In the genomic region with DNA sequence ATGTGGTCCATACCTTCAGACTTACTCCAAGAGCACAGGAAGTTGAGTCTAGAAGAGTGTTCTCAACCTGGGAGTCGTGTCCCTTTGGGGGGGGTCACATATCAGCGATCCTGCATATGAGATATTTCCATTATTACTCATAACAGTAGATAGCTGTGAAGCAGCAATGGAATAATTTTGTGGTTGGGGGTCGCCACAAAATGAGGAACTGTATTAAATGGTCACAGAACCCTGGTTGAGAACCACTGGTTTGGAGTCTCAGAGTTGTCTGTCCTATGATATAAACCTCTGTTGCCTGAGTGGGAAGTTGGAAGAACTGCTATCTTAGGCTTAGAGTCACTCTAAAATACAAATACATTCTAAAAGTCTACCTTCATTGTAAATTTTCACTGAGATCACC, we compare ENCODE assay signal across 18 mouse cellular contexts. TPM values are rescaled to one million over a fixed set of nuclear protein-coding genes. Genes with fewer than 3 reads are reported as not detected.
A peak's percentile ranks its signal among the peaks of the same experiment; 100 is the strongest.
DNase-seq lines count a peak whose midpoint lies in the region; ATAC-seq and TF ChIP-seq lines count a peak whose summit lies in the region.
"Had no signal": no experiment of that assay in that cellular context is flagged by ENCODE, and none has a peak within 500 bp of the region (broad histone marks: within the 10 kb centered on the region; RNA-seq: fewer than 3 reads in every experiment).

No protein-coding gene starts in this region.

- no peak for TF ChIP-seq CTCF in lung, embryonic 14.5 days (IDR thresholded peaks at IDR 0.05; ENCODE audit: low read depth)
- TF ChIP-seq CTCF in lung, adult 2 months (IDR thresholded peaks at IDR 0.05; ENCODE audit: insufficient read depth, low read length), result no peak

- no peaks in the 10 kb centered on the region for H3K36me3 ChIP-seq in hindbrain, embryonic 12.5 days
- H3K36me3 ChIP-seq in hindbrain, embryonic 10.5 days, result no peaks in the 10 kb centered on the region
- H3K36me3 ChIP-seq in lung, embryonic 14.5 days (ENCODE audit: insufficient read depth), result no peaks in the 10 kb centered on the region

- 51% methylated on average over 3 of the region's 3 CpGs for WGBS in hindbrain, embryonic 12.5 days
- 55% methylated on average over 3 of the region's 3 CpGs for WGBS in hindbrain, embryonic 10.5 days
- 46% methylated on average over 3 of the region's 3 CpGs for WGBS in lung, embryonic 14.5 days
- WGBS in lung, adult 2 months, result 42% methylated on average over 3 of the region's 3 CpGs

- no peaks in the 10 kb centered on the region for H3K27me3 ChIP-seq in hindbrain, embryonic 12.5 days
- H3K27me3 ChIP-seq in hindbrain, embryonic 10.5 days (ENCODE audit: insufficient read depth, poor library complexity, severe bottlenecking), result no peaks in the 10 kb centered on the region
- no peaks in the 10 kb centered on the region for H3K27me3 ChIP-seq in lung, embryonic 14.5 days (ENCODE audit: insufficient read depth, low read length)

- H3K4me2 ChIP-seq in hindbrain, embryonic 12.5 days (replicated peaks), result no peak overlapping the region
- H3K4me2 ChIP-seq in lung, embryonic 14.5 days, result no peak overlapping the region

- H3K4me3 ChIP-seq in hindbrain, embryonic 12.5 days, result no peak overlapping the region
- no peak overlapping the region for H3K4me3 ChIP-seq in hindbrain, embryonic 10.5 days
- H3K4me3 ChIP-seq in lung, embryonic 14.5 days (ENCODE audit: low read depth, low read length), result no peak overlapping the region
- H3K4me3 ChIP-seq in lung, adult 2 months (replicated peaks; ENCODE audit: extremely low read depth, low read depth, low read length), result no peak overlapping the region
- H3K4me3 ChIP-seq: layer of hippocampus, adult 2 months had no signal

- no peak overlapping the region for H3K27ac ChIP-seq in hindbrain, embryonic 12.5 days
- H3K27ac ChIP-seq in hindbrain, embryonic 10.5 days, result no peak overlapping the region
- H3K27ac ChIP-seq in lung, embryonic 14.5 days (ENCODE audit: low read depth), result no peak overlapping the region
- H3K27ac ChIP-seq: layer of hippocampus, adult 2 months had no signal

- peak; percentile 27; the same call in 1 of the 2 replicates for ATAC-seq in hindbrain, embryonic 12.5 days (ENCODE audit: low FRiP score)
- 0 out of 2 replicates have a peak, but pooled peaks have one; percentile 29 for ATAC-seq in lung, embryonic 14.5 days (ENCODE audit: insufficient read depth)
- ATAC-seq in megakaryocyte progenitor cell, adult 5-6 weeks (replicated peaks; ENCODE audit: poor library complexity), result peak; percentile 32; the same call in 1 of the 2 replicates
- ATAC-seq: liver, postnatal 0 days had no signal

- peaks cover 56% of the 10 kb centered on the region for H3K9me3 ChIP-seq in hindbrain, embryonic 12.5 days (replicated peaks)
- peaks cover 58% of the 10 kb centered on the region for H3K9me3 ChIP-seq in hindbrain, embryonic 10.5 days
- H3K9me3 ChIP-seq in lung, embryonic 14.5 days (ENCODE audit: low read depth, low read length), result peaks cover 22% of the 10 kb centered on the region

- no peak overlapping the region for H3K9ac ChIP-seq in hindbrain, embryonic 12.5 days
- no peak overlapping the region for H3K9ac ChIP-seq in lung, embryonic 14.5 days
- H3K9ac ChIP-seq: liver, postnatal 0 days had no signal

- TF ChIP-seq POLR2A in lung, adult 2 months (IDR thresholded peaks at IDR 0.05; ENCODE audit: borderline replicate concordance, extremely low read depth, low read depth, low read length), result no peak

- no peaks in the 10 kb centered on the region for H3K4me1 ChIP-seq in hindbrain, embryonic 12.5 days
- H3K4me1 ChIP-seq in hindbrain, embryonic 10.5 days (replicated peaks), result no peaks in the 10 kb centered on the region
- no peaks in the 10 kb centered on the region for H3K4me1 ChIP-seq in lung, embryonic 14.5 days (ENCODE audit: insufficient read depth)
- H3K4me1 ChIP-seq in lung, adult 2 months (ENCODE audit: control insufficient read depth, insufficient read depth, low read length), result no peaks in the 10 kb centered on the region

- peak; percentile 9 for DNase-seq in embryo, embryonic 10.5 days (ENCODE audit: low spot score)
- no peak for DNase-seq in embryo, embryonic 11 days
- DNase-seq in hindbrain, embryonic 10.5 days (ENCODE audit: low spot score), result no peak
- DNase-seq in lung, embryonic 14.5 days, result no peak
- no peak for DNase-seq in lung, adult 2 months
- no peak for DNase-seq in gastrocnemius, postnatal 4 days (ENCODE audit: low spot score in 2 of 2)
- DNase-seq: adrenal gland, postnatal 10 days; cerebellum, postnatal 10 days; gastrocnemius, postnatal 36 days; kidney, adult 18-20 months; liver, postnatal 0 days; right cerebral cortex, postnatal 14 days; thymus, postnatal 25 days had no signal

RNA-seq across cellular contexts. Expression of gene Trpm8, which starts 32.4 kb away (rescaled TPM):
- polyA plus RNA-seq in hindbrain, embryonic 12.5 days (2016; fragmentation: Nextera tagmentation; extraction: Ambion mirVana), result not detected in 2 replicates
- polyA plus RNA-seq in hindbrain, embryonic 10.5 days (2016; fragmentation: Nextera tagmentation; extraction: Ambion mirVana), result not detected in 2 replicates
- 0.18 TPM in 1 of 2 replicates, not detected in the other for polyA plus RNA-seq in lung, embryonic 14.5 days (2014; fragmentation: Nextera tagmentation; extraction: Ambion mirVana)
- polyA plus RNA-seq in lung, adult 2 months (2012; rRNA removed), result not detected in 2 replicates
- not detected in 2 replicates for total RNA-seq in megakaryocyte progenitor cell, adult 5-6 weeks (2015)
- not detected in 2 replicates for total RNA-seq in megakaryocyte progenitor cell, adult 5-6 weeks (2017)
- total RNA-seq in gastrocnemius, postnatal 4 days (2021), result not detected
- total RNA-seq: adrenal gland, postnatal 10 days; gastrocnemius, postnatal 36 days; megakaryocyte-erythroid progenitor cell, adult 5-6 weeks; neutrophil, adult 5-6 weeks had no signal
- polyA plus RNA-seq: liver, postnatal 0 days had no signal

RNA-seq across cellular contexts. Expression of gene Hjurp, which starts 32.5 kb away (rescaled TPM):
- polyA plus RNA-seq in hindbrain, embryonic 12.5 days (2016; fragmentation: Nextera tagmentation; extraction: Ambion mirVana), result 167 and 169 TPM in 2 replicates
- polyA plus RNA-seq in hindbrain, embryonic 10.5 days (2016; fragmentation: Nextera tagmentation; extraction: Ambion mirVana), result 169 and 205 TPM in 2 replicates
- 215 and 225 TPM in 2 replicates for polyA plus RNA-seq in lung, embryonic 14.5 days (2014; fragmentation: Nextera tagmentation; extraction: Ambion mirVana)
- polyA plus RNA-seq in lung, adult 2 months (2012; rRNA removed), result 29.4 and 32.1 TPM in 2 replicates
- total RNA-seq in megakaryocyte progenitor cell, adult 5-6 weeks (2015), result 104 and 106 TPM in 2 replicates
- total RNA-seq in megakaryocyte progenitor cell, adult 5-6 weeks (2017), result 156 and 189 TPM in 2 replicates
- total RNA-seq in gastrocnemius, postnatal 4 days (2021), result 10 to 100 TPM; 80.5 to 88.1 TPM
